Mouse (Mus musculus): Measurements from ENCODE around the gene Myoz1. TPM values are rescaled to one million over a fixed set of nuclear protein-coding genes. Genes with fewer than 3 reads are reported as not detected.
A peak's percentile ranks its signal among the peaks of the same experiment; 100 is the strongest.
"Not testable (repeated sequence)": the region's sequence is repeated elsewhere in the genome, so short reads cannot be mapped to it uniquely, and the experiment has no call there.

Gene Myoz1
- 0.19 and 0.30 TPM in 2 replicates for polyA plus RNA-seq (2016; fragmentation: Nextera tagmentation; extraction: Ambion mirVana)

DNA sequence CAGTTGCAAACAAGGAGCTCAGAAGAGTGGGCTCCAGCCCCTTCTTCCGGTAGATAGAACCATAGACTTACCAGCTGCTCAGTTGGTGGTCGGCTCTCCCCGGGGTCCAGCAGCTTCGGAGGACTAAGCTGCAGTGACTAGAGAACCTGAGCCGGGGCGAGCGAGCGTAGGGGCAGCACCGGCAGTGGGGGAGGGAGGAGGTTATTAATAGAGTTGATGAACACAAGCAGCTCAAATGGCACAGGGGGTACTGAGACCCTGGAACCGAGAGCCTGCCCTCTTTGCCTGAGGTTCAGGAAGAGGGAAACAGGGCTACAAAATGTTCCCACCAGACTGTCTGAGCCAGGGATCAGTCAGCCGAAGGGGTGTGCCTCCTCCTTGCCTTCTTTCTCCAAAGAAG is at the start of gene Myoz1:
TSS of gene Myoz1 (minus strand) at position 180 of the 400 bp plus-strand sequence.
- WGBS, result 36% methylated on average over 11 of the region's 11 CpGs
- Histone ChIP-seq H3K9me3 (replicated peaks) (no peaks in the 10 kb centered on the region), H3K27ac (no peak within 1 kb of the TSS), H3K4me2 (replicated peaks) (no peak within 1 kb of the TSS), H3K27me3 (no peaks in the 10 kb centered on the region), H3K9ac (no peak within 1 kb of the TSS), H3K4me3 (no peak within 1 kb of the TSS), H3K4me1 (no peaks in the 10 kb centered on the region; the same call in 1 of the 2 replicates), H3K36me3 (no peaks in the 10 kb centered on the region)
- ATAC-seq (ENCODE audit: low FRiP score), result no peak

- H3K27me3 ChIP-seq; ATAC-seq (ENCODE audit: low FRiP score); H3K9me3 ChIP-seq (replicated peaks): not testable (repeated sequence)
- 10% methylated on average over 8 of the region's 8 CpGs for WGBS
- Histone ChIP-seq H3K9ac (peak overlapping the region; percentile 79), H3K4me2 (replicated peaks) (peak overlapping the region; percentile 65), H3K36me3 (peaks cover 13% of the 10 kb centered on the region), H3K27ac (peak overlapping the region; percentile 91), H3K4me3 (peak overlapping the region; percentile 74), H3K4me1 (peaks cover 29% of the 10 kb centered on the region)
Observed at GRCm38 (mm10) chr14:20703461-20703860, 47.1 kb upstream of the Myoz1 start.

- Histone ChIP-seq H3K4me1 (peaks cover 33% of the 10 kb centered on the region), H3K27me3 (no peaks in the 10 kb centered on the region), H3K4me2 (replicated peaks) (peak within 1 kb of the TSS; percentile 65), H3K9ac (peak within 1 kb of the TSS; percentile 79), H3K27ac (peak within 1 kb of the TSS; percentile 91), H3K9me3 (replicated peaks) (no peaks in the 10 kb centered on the region), H3K4me3 (peak within 1 kb of the TSS; percentile 74), H3K36me3 (peaks cover 18% of the 10 kb centered on the region)
- WGBS, result under 1% methylated on average over 61 of the region's 61 CpGs
- ATAC-seq (ENCODE audit: low FRiP score), result peak; percentile 72
Observed at GRCm38 (mm10) chr14:20702741-20703381, 46.5 kb upstream of the Myoz1 start, which contains the start of gene Chchd1. TSS of gene Chchd1 (plus strand) at chr14:20703006.

- 17% methylated on average over 15 of the region's 15 CpGs for WGBS
- H3K4me1 ChIP-seq, result peaks cover 40% of the 10 kb centered on the region
Observed at GRCm38 (mm10) chr14:20702096-20702740, 45.9 kb upstream of the Myoz1 start.

DNA sequence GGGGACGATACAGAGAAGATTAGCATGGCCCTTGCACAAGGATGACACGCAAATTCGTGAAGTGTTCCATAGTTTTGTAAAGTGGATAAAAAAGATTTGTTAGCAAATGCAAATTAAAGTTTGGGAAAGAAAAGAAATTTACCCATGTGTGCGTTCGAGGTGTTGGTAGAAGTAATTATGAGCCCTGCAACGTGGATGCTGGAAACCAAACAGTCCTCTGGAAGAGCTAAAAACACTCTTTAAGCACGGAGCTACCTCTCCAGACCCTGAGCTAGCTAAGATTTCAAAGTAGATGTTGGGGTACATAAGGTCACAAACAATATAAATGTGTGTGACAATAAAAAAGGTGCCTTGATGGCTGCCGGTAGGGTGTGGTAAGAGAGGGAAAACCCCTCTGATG is 45.2 kb upstream of the Myoz1 start:
- no peak overlapping the region for H3K27ac ChIP-seq
- WGBS, result 89% methylated on average over 8 of the region's 8 CpGs
- H3K4me2 ChIP-seq (replicated peaks), result peak overlapping the region; percentile 65
- no peaks in the 10 kb centered on the region for H3K27me3 ChIP-seq
- ATAC-seq (ENCODE audit: low FRiP score), result no peak
- H3K4me1 ChIP-seq, result peaks cover 46% of the 10 kb centered on the region
- peaks cover 18% of the 10 kb centered on the region for H3K36me3 ChIP-seq
- H3K4me3 ChIP-seq, result peak overlapping the region; percentile 74; the same call in 1 of the 2 replicates
- 0 out of 2 replicates have a peak overlapping the region, but pooled peaks have one; percentile 79 for H3K9ac ChIP-seq
- no peaks in the 10 kb centered on the region for H3K9me3 ChIP-seq (replicated peaks)

More at GRCm38 (mm10) chr14:20702096-20702740, 45.9 kb upstream of the Myoz1 start:
- H3K9ac ChIP-seq, result peak overlapping the region; percentile 79
- no peaks in the 10 kb centered on the region for H3K27me3 ChIP-seq
- ATAC-seq (ENCODE audit: low FRiP score), result peak; percentile 23; the same call in 1 of the 2 replicates
- H3K9me3 ChIP-seq (replicated peaks), result no peaks in the 10 kb centered on the region
- peak overlapping the region; percentile 91 for H3K27ac ChIP-seq
- peak overlapping the region; percentile 65 for H3K4me2 ChIP-seq (replicated peaks)
- H3K36me3 ChIP-seq, result peaks cover 18% of the 10 kb centered on the region
- peak overlapping the region; percentile 74 for H3K4me3 ChIP-seq

DNA sequence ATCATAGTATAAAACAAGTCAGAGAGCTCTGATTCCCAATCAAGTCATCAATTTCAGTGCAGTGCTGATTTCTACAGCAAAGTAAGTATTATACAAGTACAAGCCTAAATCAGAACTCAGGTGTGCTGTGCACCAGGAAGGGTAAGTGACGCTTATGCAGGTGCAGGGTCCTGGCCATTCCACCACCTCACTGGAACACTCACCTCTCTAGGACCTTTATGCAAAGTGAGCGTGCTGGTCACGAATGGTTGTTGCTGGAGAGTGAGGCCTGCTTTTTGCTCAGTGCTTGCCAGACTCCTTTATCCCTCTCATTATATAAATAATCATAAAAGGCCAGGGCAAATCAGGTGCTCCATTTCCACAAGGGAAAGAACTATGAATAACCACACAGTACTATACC is 44.0 kb upstream of the Myoz1 start:
- Histone ChIP-seq H3K9ac (no peak overlapping the region), H3K27ac (no peak overlapping the region), H3K9me3 (replicated peaks) (no peaks in the 10 kb centered on the region), H3K4me3 (no peak overlapping the region), H3K36me3 (peaks cover 17% of the 10 kb centered on the region), H3K27me3 (no peaks in the 10 kb centered on the region), H3K4me2 (replicated peaks) (no peak overlapping the region), H3K4me1 (peaks cover 55% of the 10 kb centered on the region)
- 91% methylated on average over 3 of the region's 3 CpGs for WGBS
- ATAC-seq (ENCODE audit: low FRiP score), result no peak

GRCm38 (mm10) chr14:20698515-20698914 is 42.2 kb upstream of the Myoz1 start:
- Histone ChIP-seq H3K27me3 (no peaks in the 10 kb centered on the region), H3K4me1 (peaks cover 60% of the 10 kb centered on the region), H3K4me3 (no peak overlapping the region), H3K9me3 (replicated peaks) (no peaks in the 10 kb centered on the region), H3K36me3 (peaks cover 15% of the 10 kb centered on the region), H3K4me2 (replicated peaks) (peak overlapping the region; percentile 83; the same call in 1 of the 2 replicates), H3K9ac (peak overlapping the region; percentile 24; the same call in 1 of the 2 replicates), H3K27ac (no peak overlapping the region)
- 89% methylated on average over 2 of the region's 2 CpGs for WGBS
- ATAC-seq (ENCODE audit: low FRiP score), result no peak

DNA sequence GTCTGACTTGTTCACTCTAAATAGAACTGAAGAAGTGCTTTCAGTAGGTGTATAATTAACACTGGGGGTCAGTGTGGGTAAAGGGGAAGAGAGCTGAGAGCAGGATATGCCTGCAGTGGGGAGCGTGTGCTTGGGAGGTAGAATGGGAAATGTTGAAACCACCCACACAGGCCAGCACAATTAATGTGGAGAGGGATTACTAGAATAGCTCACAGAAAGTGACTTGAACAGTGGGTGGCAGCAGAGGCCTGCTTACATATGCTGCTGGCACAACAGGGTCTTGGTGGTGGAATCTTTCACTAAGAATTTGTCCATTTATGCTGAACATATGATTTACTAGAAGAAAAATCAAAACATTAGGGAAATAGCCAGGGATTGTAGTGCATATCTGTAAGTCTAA is 40.6 kb upstream of the Myoz1 start:
- H3K4me2 ChIP-seq (replicated peaks), result peak overlapping the region; percentile 83
- peak overlapping the region; percentile 64 for H3K4me3 ChIP-seq
- peak overlapping the region; percentile 55 for H3K27ac ChIP-seq
- 17% methylated on average over 1 of the region's 1 CpGs for WGBS
- no peaks in the 10 kb centered on the region for H3K9me3 ChIP-seq (replicated peaks)
- peaks cover 30% of the 10 kb centered on the region for H3K36me3 ChIP-seq
- peaks cover 56% of the 10 kb centered on the region for H3K4me1 ChIP-seq
- H3K9ac ChIP-seq, result peak overlapping the region; percentile 56
- ATAC-seq (ENCODE audit: low FRiP score), result no peak
- H3K27me3 ChIP-seq, result no peaks in the 10 kb centered on the region

- H3K4me1 ChIP-seq, result peaks cover 50% of the 10 kb centered on the region
- peak overlapping the region; percentile 83 for H3K4me2 ChIP-seq (replicated peaks)
- peaks cover 41% of the 10 kb centered on the region for H3K36me3 ChIP-seq
- ATAC-seq (ENCODE audit: low FRiP score), result no peak
- H3K9ac ChIP-seq, result peak overlapping the region; percentile 76
- H3K27me3 ChIP-seq, result no peaks in the 10 kb centered on the region
- peak overlapping the region; percentile 96 for H3K27ac ChIP-seq
- whole genome bisulfite sequencing, result 16% methylated on average over 27 of the region's 27 CpGs
- H3K9me3 ChIP-seq (replicated peaks), result no peaks in the 10 kb centered on the region
- H3K4me3 ChIP-seq, result peak overlapping the region; percentile 64
Observed at GRCm38 (mm10) chr14:20695761-20696520, 39.6 kb upstream of the Myoz1 start.

- peak; percentile 94 for ATAC-seq (ENCODE audit: low FRiP score)
- peak within 1 kb of the TSS; percentile 64 for H3K4me3 ChIP-seq
- H3K4me1 ChIP-seq, result peaks cover 50% of the 10 kb centered on the region
- H3K27ac ChIP-seq, result peak within 1 kb of the TSS; percentile 96
- H3K27me3 ChIP-seq, result no peaks in the 10 kb centered on the region
- H3K9ac ChIP-seq, result peak within 1 kb of the TSS; percentile 76
- peaks cover 48% of the 10 kb centered on the region for H3K36me3 ChIP-seq
- no peaks in the 10 kb centered on the region for H3K9me3 ChIP-seq (replicated peaks)
- H3K4me2 ChIP-seq (replicated peaks), result peak within 1 kb of the TSS; percentile 83
- under 1% methylated on average over 110 of the region's 111 CpGs for WGBS
Observed at GRCm38 (mm10) chr14:20694884-20695760, 38.8 kb upstream of the Myoz1 start, which contains the start of gene Fut11. TSS of gene Fut11 (plus strand) at chr14:20694968.

- peaks cover 56% of the 10 kb centered on the region for H3K36me3 ChIP-seq
- no peaks in the 10 kb centered on the region for H3K27me3 ChIP-seq
- peak overlapping the region; percentile 64 for H3K4me3 ChIP-seq
- H3K4me1 ChIP-seq, result peaks cover 45% of the 10 kb centered on the region
- H3K4me2 ChIP-seq (replicated peaks), result peak overlapping the region; percentile 83
- peak overlapping the region; percentile 76 for H3K9ac ChIP-seq
- peak; percentile 49 for ATAC-seq (ENCODE audit: low FRiP score)
- peak overlapping the region; percentile 96 for H3K27ac ChIP-seq
- no peaks in the 10 kb centered on the region for H3K9me3 ChIP-seq (replicated peaks)
- 50% methylated on average over 13 of the region's 13 CpGs for WGBS
Observed at GRCm38 (mm10) chr14:20694185-20694883, 38.0 kb upstream of the Myoz1 start.
